ENCODE assay signal across 9 mouse cellular contexts in genomic region chr6:143146756-143147155, GRCm38 (mm10). TPM values are rescaled to one million over a fixed set of nuclear protein-coding genes. Genes with fewer than 3 reads are reported as not detected.
DNase-seq lines count a peak whose midpoint lies in the region; ATAC-seq and TF ChIP-seq lines count a peak whose summit lies in the region.
"Had no signal": no experiment of that assay in that cellular context is flagged by ENCODE, and none has a peak within 500 bp of the region (broad histone marks: within the 10 kb centered on the region; RNA-seq: fewer than 3 reads in every experiment).

No protein-coding gene starts in this region.

- no peaks in the 10 kb centered on the region for H3K27me3 ChIP-seq in midbrain, embryonic 11.5 days (ENCODE audit: control insufficient read depth, insufficient read depth, low read length)
- no peaks in the 10 kb centered on the region for H3K27me3 ChIP-seq in midbrain, postnatal 0 days (ENCODE audit: insufficient read depth, low read length)
- no peaks in the 10 kb centered on the region for H3K27me3 ChIP-seq in megakaryocyte, embryonic 14.5 days (replicated peaks)
- no peaks in the 10 kb centered on the region for H3K27me3 ChIP-seq in embryonic facial prominence, embryonic 10.5 days (replicated peaks; ENCODE audit: low read depth, poor library complexity, severe bottlenecking)
- H3K27me3 ChIP-seq: neural tube, embryonic 12.5 days had no signal

- no peak for ATAC-seq in midbrain, embryonic 11.5 days (ENCODE audit: low FRiP score)
- no peak for ATAC-seq in midbrain, postnatal 0 days (ENCODE audit: low FRiP score)

- H3K4me3 ChIP-seq in midbrain, embryonic 11.5 days (ENCODE audit: low read depth, low read length), result no peak overlapping the region
- H3K4me3 ChIP-seq in midbrain, postnatal 0 days (ENCODE audit: low read depth, low read length), result no peak overlapping the region
- peak overlapping the region; percentile 26 for H3K4me3 ChIP-seq in megakaryocyte, embryonic 14.5 days (replicated peaks)
- no peak overlapping the region for H3K4me3 ChIP-seq in embryonic facial prominence, embryonic 10.5 days
- H3K4me3 ChIP-seq: neural tube, embryonic 12.5 days had no signal

- H3K4me1 ChIP-seq in midbrain, embryonic 11.5 days (ENCODE audit: control insufficient read depth, insufficient read depth, low read length), result no peaks in the 10 kb centered on the region
- no peaks in the 10 kb centered on the region for H3K4me1 ChIP-seq in midbrain, postnatal 0 days (ENCODE audit: insufficient read depth, low read length)
- H3K4me1 ChIP-seq in megakaryocyte, embryonic 14.5 days, result peaks cover 36% of the 10 kb centered on the region
- H3K4me1 ChIP-seq in embryonic facial prominence, embryonic 10.5 days, result peaks cover 27% of the 10 kb centered on the region

- DNase-seq in midbrain, embryonic 11.5 days (ENCODE audit: low spot score, missing footprints), result peak; percentile 60
- no peak for DNase-seq in midbrain, postnatal 0 days (ENCODE audit: low spot score)
- peak; percentile 15 to 26 for DNase-seq in heart, postnatal 14 days
- peak; percentile 76 for DNase-seq in thymus, postnatal 4 days
- no peak for DNase-seq in embryonic facial prominence, embryonic 10.5 days (ENCODE audit: low spot score)
- no peak for DNase-seq in layer of hippocampus, adult 9-10 months (ENCODE audit: low spot score)
- DNase-seq in left cerebral cortex, adult 9 months (ENCODE audit: low spot score in 2 of 2), result no peak

- H3K4me2 ChIP-seq in midbrain, embryonic 11.5 days, result no peak overlapping the region
- H3K4me2 ChIP-seq in midbrain, postnatal 0 days (ENCODE audit: low read depth, low read length, poor library complexity, severe bottlenecking), result no peak overlapping the region
- H3K4me2 ChIP-seq: neural tube, embryonic 12.5 days had no signal

- H3K27ac ChIP-seq in midbrain, embryonic 11.5 days (ENCODE audit: low read depth, low read length), result no peak overlapping the region
- no peak overlapping the region for H3K27ac ChIP-seq in midbrain, postnatal 0 days (ENCODE audit: low read depth, low read length)
- no peak overlapping the region for H3K27ac ChIP-seq in embryonic facial prominence, embryonic 10.5 days (replicated peaks)
- H3K27ac ChIP-seq: neural tube, embryonic 12.5 days had no signal

- no peak for TF ChIP-seq CTCF in midbrain, postnatal 0 days (IDR thresholded peaks at IDR 0.05)

- H3K36me3 ChIP-seq in midbrain, embryonic 11.5 days (ENCODE audit: control insufficient read depth, insufficient read depth, low read length), result no peaks in the 10 kb centered on the region
- no peaks in the 10 kb centered on the region for H3K36me3 ChIP-seq in midbrain, postnatal 0 days (ENCODE audit: insufficient read depth, low read length)
- peaks cover 11% of the 10 kb centered on the region for H3K36me3 ChIP-seq in megakaryocyte, embryonic 14.5 days (replicated peaks; ENCODE audit: low read length)
- H3K36me3 ChIP-seq in embryonic facial prominence, embryonic 10.5 days (replicated peaks), result no peaks in the 10 kb centered on the region
- H3K36me3 ChIP-seq: neural tube, embryonic 12.5 days had no signal

- H3K9me3 ChIP-seq in midbrain, embryonic 11.5 days (ENCODE audit: control insufficient read depth, low read length), result no peaks in the 10 kb centered on the region
- no peaks in the 10 kb centered on the region for H3K9me3 ChIP-seq in midbrain, postnatal 0 days (ENCODE audit: low read length)
- H3K9me3 ChIP-seq in megakaryocyte, embryonic 14.5 days, result peaks cover 9% of the 10 kb centered on the region
- no peaks in the 10 kb centered on the region for H3K9me3 ChIP-seq in embryonic facial prominence, embryonic 10.5 days
- H3K9me3 ChIP-seq: neural tube, embryonic 12.5 days had no signal

- 78% methylated on average over 8 of the region's 8 CpGs for WGBS in midbrain, embryonic 11.5 days
- WGBS in midbrain, postnatal 0 days, result 68% methylated on average over 8 of the region's 8 CpGs
- 58% methylated on average over 8 of the region's 8 CpGs for WGBS in embryonic facial prominence, embryonic 10.5 days

- intact Hi-C loops in heart, postnatal 14 days (cut with DNase I), result no loop called here

- H3K9ac ChIP-seq in midbrain, embryonic 11.5 days (ENCODE audit: low read length), result no peak overlapping the region
- no peak overlapping the region for H3K9ac ChIP-seq in midbrain, postnatal 0 days (replicated peaks; ENCODE audit: low read length, poor library complexity, severe bottlenecking)
- H3K9ac ChIP-seq: neural tube, embryonic 12.5 days had no signal

RNA-seq across cellular contexts. Expression of gene Etnk1, which starts 20.3 kb away (rescaled TPM):
- 30.7 and 32.3 TPM in 2 replicates for polyA plus RNA-seq in midbrain, embryonic 11.5 days (2014; fragmentation: Nextera tagmentation; extraction: Ambion mirVana)
- total RNA-seq in midbrain, postnatal 0 days (2014; rRNA removed), result 130 and 162 TPM in 2 replicates
- 34.9 and 40.3 TPM in 2 replicates for polyA plus RNA-seq in midbrain, postnatal 0 days (2015; fragmentation: Nextera tagmentation; extraction: Ambion mirVana)
- 10 to 100 TPM; 26.9 to 28.9 TPM for total RNA-seq in heart, postnatal 14 days (2021)
- polyA plus RNA-seq in megakaryocyte, embryonic 14.5 days (2012; ENCODE audit: insufficient read depth, low replicate concordance), result 3.1 and 12.0 TPM in 2 replicates
- polyA plus RNA-seq in embryonic facial prominence, embryonic 10.5 days (2016; fragmentation: Nextera tagmentation; extraction: Ambion mirVana), result 22.0 and 22.8 TPM in 2 replicates

RNA-seq across cellular contexts. Expression of gene C2cd5, which starts 46.8 kb away (rescaled TPM):
- 29.1 and 29.2 TPM in 2 replicates for polyA plus RNA-seq in midbrain, embryonic 11.5 days (2014; fragmentation: Nextera tagmentation; extraction: Ambion mirVana)
- total RNA-seq in midbrain, postnatal 0 days (2014; rRNA removed), result 41.4 and 44.1 TPM in 2 replicates
- polyA plus RNA-seq in midbrain, postnatal 0 days (2015; fragmentation: Nextera tagmentation; extraction: Ambion mirVana), result 20.1 and 22.9 TPM in 2 replicates
- total RNA-seq in heart, postnatal 14 days (2021), result 10 to 100 TPM; 19.2 to 20.1 TPM
- polyA plus RNA-seq in megakaryocyte, embryonic 14.5 days (2012; ENCODE audit: insufficient read depth, low replicate concordance), result 5.2 and 6.7 TPM in 2 replicates
- 31.3 and 34.9 TPM in 2 replicates for polyA plus RNA-seq in embryonic facial prominence, embryonic 10.5 days (2016; fragmentation: Nextera tagmentation; extraction: Ambion mirVana)

Comparison
In these comparisons a context has a peak if more than half of its experiments do, and no peak if none do; other contexts are left out.
1. DNase-seq: peak in midbrain, embryonic 11.5 days (single experiment), heart, postnatal 14 days (2 of 2) and thymus, postnatal 4 days (single experiment); none in midbrain, postnatal 0 days (single experiment), embryonic facial prominence, embryonic 10.5 days (single experiment), layer of hippocampus, adult 9-10 months (single experiment) and left cerebral cortex, adult 9 months (0 of 2).